Mouse (Mus musculus): ENCODE results near the gene Mrps18a.

- TF ChIP-seq CHD2 (IDR thresholded peaks at IDR 0.05; ENCODE audit: low read depth, low read length): no peak
- no peak for TF ChIP-seq HCFC1 (IDR thresholded peaks at IDR 0.05; ENCODE audit: borderline replicate concordance, insufficient read depth, low read length)
Measured at GRCm38 (mm10) chr17:46075116-46075485, 35.7 kb upstream of the Mrps18a start.

Data from ES-E14 (cell line).